Mouse (Mus musculus): Measurements from ENCODE around the gene Hhip. TPM values are rescaled to one million over a fixed set of nuclear protein-coding genes. Genes with fewer than 3 reads are reported as not detected.

The Hhip gene
- polyA plus RNA-seq, 1 experiment from 2014 or later, result 3.6 TPM

DNA sequence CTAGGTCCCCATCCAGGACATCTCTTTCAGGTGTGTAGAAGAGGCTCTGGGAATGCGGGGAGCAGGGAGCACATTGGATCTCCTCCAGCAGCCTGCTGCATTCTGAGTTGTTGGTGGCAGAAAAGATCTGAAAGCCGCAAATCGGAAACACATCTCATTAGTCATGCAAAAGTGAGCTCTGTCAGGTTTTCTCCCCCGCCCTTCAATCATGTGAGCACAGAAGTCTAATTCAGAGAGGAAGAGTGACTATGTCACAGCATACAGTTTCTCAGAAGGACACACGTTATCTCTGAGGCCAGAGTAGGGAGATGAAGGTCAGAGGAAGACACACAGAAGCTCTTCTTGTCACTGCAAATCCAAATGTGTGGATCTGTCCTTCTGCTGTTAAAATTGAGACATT lies 6.3 kb downstream of the Hhip start:
- Histone ChIP-seq H3K36me3 (ENCODE audit: control insufficient read depth, insufficient read depth, low read length) (no peaks in the 10 kb centered on the region), H3K27me3 (ENCODE audit: control insufficient read depth, insufficient read depth, low read depth, low read length) (peaks cover 32% of the 10 kb centered on the region), H3K9me3 (replicated peaks; ENCODE audit: control insufficient read depth, low read length, poor library complexity, severe bottlenecking) (no peaks in the 10 kb centered on the region), H3K4me2 (ENCODE audit: low read length) (no peak overlapping the region), H3K9ac (ENCODE audit: low read depth, low read length) (no peak overlapping the region), H3K27ac (ENCODE audit: low read length) (no peak overlapping the region), H3K4me1 (ENCODE audit: control insufficient read depth, insufficient read depth, low read length) (peaks cover 9% of the 10 kb centered on the region; the same call in 1 of the 2 replicates), H3K4me3 (ENCODE audit: low read depth, low read length) (no peak overlapping the region)
- 24% methylated on average over 5 of the region's 5 CpGs for WGBS
- ATAC-seq, result no peak

DNA sequence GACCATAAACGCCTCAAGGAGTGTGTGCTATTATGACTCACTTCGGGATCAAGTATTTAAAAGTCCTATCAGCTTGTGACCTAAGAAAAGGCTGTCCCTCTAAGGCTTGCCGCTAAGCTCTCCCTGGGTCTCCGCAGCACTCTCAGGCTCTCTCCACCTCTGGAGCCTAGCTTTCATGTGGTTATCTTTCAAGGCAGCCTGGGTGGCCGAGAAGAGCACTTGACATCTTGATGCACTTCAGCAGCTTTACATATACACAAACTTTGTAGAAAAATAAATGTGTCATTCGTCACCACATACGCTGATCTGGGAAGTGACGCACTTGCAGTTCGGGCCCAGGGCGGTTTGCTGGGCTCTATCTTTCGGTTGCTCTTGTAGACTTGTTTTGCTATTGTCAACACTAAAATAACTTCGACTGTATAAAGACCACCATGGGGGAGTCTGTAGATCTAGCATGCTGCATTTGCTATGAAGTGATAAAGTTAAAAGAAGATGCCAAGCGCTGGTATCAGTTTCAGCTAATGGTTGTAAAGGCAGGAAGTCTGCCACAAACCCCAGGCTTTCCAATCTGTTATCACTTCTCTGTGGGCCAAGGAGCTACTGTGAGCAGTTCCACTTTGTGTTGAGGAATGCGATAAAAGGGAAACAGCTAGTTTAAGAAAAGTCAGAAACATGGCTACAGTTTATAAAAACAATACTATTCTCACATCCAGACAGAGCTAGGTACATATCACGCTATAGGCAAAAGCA lies 8.4 kb downstream of the Hhip start:
- no peak overlapping the region for H3K4me3 ChIP-seq (ENCODE audit: low read depth, low read length)
- no peaks in the 10 kb centered on the region for H3K9me3 ChIP-seq (replicated peaks; ENCODE audit: control insufficient read depth, low read length, poor library complexity, severe bottlenecking)
- whole genome bisulfite sequencing, result 81% methylated on average over 15 of the region's 15 CpGs
- H3K4me1 ChIP-seq (ENCODE audit: control insufficient read depth, insufficient read depth, low read length), result no peaks in the 10 kb centered on the region
- H3K27me3 ChIP-seq (ENCODE audit: control insufficient read depth, insufficient read depth, low read depth, low read length), result peaks cover 28% of the 10 kb centered on the region
- H3K27ac ChIP-seq (ENCODE audit: low read length), result no peak overlapping the region
- ATAC-seq, result no peak
- H3K4me2 ChIP-seq (ENCODE audit: low read length), result no peak overlapping the region
- no peaks in the 10 kb centered on the region for H3K36me3 ChIP-seq (ENCODE audit: control insufficient read depth, insufficient read depth, low read length)
- H3K9ac ChIP-seq (ENCODE audit: low read depth, low read length), result no peak overlapping the region

DNA sequence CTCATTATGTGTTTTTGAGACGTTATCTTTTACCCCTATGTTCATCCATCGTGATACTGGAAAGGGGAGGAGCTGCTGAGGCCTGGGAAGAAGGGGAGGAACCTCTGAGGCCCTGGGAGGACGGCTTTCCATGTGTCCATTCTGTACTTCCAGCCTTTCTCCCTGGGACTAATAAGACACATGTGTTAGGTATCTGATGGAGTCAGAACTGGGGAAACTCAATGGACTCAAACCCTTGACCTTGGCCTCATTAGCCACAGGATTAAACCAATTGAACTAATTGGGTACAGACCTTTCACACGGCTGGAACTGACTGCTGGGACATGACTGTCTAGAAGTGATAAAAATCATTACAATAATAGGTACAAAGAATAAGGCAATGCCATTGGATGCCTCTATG lies 9.6 kb downstream of the Hhip start:
- peaks cover 21% of the 10 kb centered on the region for H3K27me3 ChIP-seq (ENCODE audit: control insufficient read depth, insufficient read depth, low read depth, low read length)
- H3K9me3 ChIP-seq (replicated peaks; ENCODE audit: control insufficient read depth, low read length, poor library complexity, severe bottlenecking), result no peaks in the 10 kb centered on the region
- H3K4me2 ChIP-seq (ENCODE audit: low read length), result no peak overlapping the region
- H3K9ac ChIP-seq (ENCODE audit: low read depth, low read length), result no peak overlapping the region
- no peak overlapping the region for H3K4me3 ChIP-seq (ENCODE audit: low read depth, low read length)
- no peak for ATAC-seq
- H3K27ac ChIP-seq (ENCODE audit: low read length), result no peak overlapping the region
- no peaks in the 10 kb centered on the region for H3K4me1 ChIP-seq (ENCODE audit: control insufficient read depth, insufficient read depth, low read length)
- 69% methylated on average over 4 of the region's 4 CpGs for WGBS
- H3K36me3 ChIP-seq (ENCODE audit: control insufficient read depth, insufficient read depth, low read length), result no peaks in the 10 kb centered on the region

DNA sequence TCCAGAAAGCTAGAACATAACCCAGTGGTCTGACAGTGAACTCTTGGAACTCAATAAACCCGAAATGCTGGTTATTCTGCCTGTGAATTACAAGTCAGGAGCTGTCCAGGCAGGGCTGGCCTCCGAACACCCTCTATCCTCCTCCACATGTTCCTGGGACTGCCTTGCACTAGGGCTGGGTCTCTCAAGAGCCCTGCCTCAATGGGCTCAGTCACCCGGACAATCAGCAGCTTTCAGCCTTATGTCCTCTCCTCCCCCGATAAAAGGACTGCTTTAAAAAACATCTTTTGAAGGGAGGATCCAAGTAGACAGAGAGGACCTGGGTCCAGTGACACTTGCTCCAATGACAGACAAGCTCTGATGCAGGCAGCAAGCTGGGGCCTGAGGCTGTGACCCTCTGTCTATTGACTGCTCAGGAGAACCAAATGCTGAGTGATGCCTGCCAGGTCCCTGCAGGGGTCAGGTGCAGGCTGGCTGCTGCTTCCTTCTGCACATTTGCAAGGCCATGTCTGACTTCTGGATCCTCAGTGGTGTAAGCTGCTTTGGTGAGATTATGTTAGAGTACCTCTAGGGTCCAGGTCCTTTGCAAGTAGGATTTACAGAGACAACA lies 20.1 kb downstream of the Hhip start:
- H3K9me3 ChIP-seq (replicated peaks; ENCODE audit: control insufficient read depth, low read length, poor library complexity, severe bottlenecking), result no peaks in the 10 kb centered on the region
- no peak overlapping the region for H3K9ac ChIP-seq (ENCODE audit: low read depth, low read length)
- H3K36me3 ChIP-seq (ENCODE audit: control insufficient read depth, insufficient read depth, low read length), result no peaks in the 10 kb centered on the region
- H3K4me1 ChIP-seq (ENCODE audit: control insufficient read depth, insufficient read depth, low read length), result no peaks in the 10 kb centered on the region
- H3K4me2 ChIP-seq (ENCODE audit: low read length), result no peak overlapping the region
- 31% methylated on average over 4 of the region's 4 CpGs for WGBS
- H3K27ac ChIP-seq (ENCODE audit: low read length), result no peak overlapping the region
- H3K4me3 ChIP-seq (ENCODE audit: low read depth, low read length), result no peak overlapping the region
- ATAC-seq, result no peak
- H3K27me3 ChIP-seq (ENCODE audit: control insufficient read depth, insufficient read depth, low read depth, low read length), result no peaks in the 10 kb centered on the region

DNA sequence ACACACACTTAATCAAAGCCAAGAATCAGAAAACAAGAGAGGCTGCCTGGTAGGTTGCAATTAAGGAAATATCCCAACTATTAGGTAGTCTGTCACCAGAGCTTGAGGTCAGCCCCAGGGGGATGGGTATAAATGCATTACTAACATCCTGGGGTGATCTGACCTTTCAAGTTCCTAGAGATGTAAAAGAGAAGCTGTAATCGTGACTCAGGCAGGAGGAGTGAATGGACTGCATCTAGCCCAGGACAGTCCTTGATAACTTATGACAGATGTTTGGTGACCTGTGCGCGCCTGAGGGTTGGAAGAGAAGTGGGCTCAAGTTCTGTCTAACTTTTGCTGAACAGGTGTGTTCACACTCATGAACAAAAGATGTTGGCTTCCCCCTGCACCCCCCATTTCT lies 25.2 kb downstream of the Hhip start:
- no peaks in the 10 kb centered on the region for H3K9me3 ChIP-seq (replicated peaks; ENCODE audit: control insufficient read depth, low read length, poor library complexity, severe bottlenecking)
- no peaks in the 10 kb centered on the region for H3K36me3 ChIP-seq (ENCODE audit: control insufficient read depth, insufficient read depth, low read length)
- no peaks in the 10 kb centered on the region for H3K4me1 ChIP-seq (ENCODE audit: control insufficient read depth, insufficient read depth, low read length)
- no peak overlapping the region for H3K9ac ChIP-seq (ENCODE audit: low read depth, low read length)
- no peak overlapping the region for H3K4me3 ChIP-seq (ENCODE audit: low read depth, low read length)
- no peak overlapping the region for H3K27ac ChIP-seq (ENCODE audit: low read length)
- H3K27me3 ChIP-seq (ENCODE audit: control insufficient read depth, insufficient read depth, low read depth, low read length), result no peaks in the 10 kb centered on the region
- 54% methylated on average over 3 of the region's 3 CpGs for WGBS
- no peak overlapping the region for H3K4me2 ChIP-seq (ENCODE audit: low read length)
- no peak for ATAC-seq

DNA sequence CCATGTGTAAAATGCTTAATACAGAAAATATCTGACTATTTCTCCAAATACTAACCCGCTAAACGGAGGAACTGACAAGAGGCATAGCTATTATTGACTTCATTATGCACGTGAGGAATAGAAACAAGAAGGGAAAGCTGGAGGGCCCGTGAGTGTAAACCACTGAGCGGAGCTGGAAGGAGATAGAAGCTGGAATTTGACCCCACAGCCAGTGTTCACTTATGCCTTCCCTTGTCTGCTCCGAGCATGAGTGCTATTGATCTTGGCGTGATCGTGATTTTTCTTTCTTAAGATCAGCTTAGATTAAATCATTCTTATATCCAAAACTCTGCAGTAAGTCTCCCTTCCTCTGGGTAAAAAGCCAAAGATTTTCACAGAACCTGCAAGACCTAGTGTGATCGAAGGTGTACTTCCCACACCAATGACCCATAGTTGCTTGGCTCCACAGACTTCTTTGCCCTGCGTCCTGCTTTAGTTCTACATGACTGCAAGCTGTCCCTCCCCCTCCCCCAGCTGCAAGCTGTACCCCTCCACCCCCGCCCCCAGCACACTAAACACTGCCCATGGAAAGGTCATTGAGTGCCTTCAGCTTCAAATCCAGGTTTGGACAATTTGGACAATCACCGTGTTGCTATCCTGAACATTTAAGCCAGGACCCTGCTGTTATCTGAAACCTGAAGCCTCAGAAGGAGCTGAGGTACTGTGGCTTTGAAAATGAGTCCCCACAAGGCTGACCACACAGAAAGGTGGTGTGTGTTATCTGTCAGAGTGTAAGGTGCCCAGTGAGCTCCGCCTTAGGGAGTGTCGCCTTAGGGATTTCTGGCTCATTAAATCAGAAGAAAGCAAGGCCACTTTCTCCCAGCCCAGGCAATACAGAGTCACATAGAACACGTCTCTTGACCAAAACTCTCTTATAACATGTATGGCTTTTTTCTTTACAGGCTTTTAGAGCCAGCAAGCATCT lies 26.2 kb downstream of the Hhip start:
- Histone ChIP-seq H3K9ac (ENCODE audit: low read depth, low read length) (no peak overlapping the region), H3K9me3 (replicated peaks; ENCODE audit: control insufficient read depth, low read length, poor library complexity, severe bottlenecking) (no peaks in the 10 kb centered on the region), H3K4me3 (ENCODE audit: low read depth, low read length) (no peak overlapping the region), H3K4me2 (ENCODE audit: low read length) (no peak overlapping the region), H3K27me3 (ENCODE audit: control insufficient read depth, insufficient read depth, low read depth, low read length) (no peaks in the 10 kb centered on the region), H3K27ac (ENCODE audit: low read length) (no peak overlapping the region), H3K36me3 (ENCODE audit: control insufficient read depth, insufficient read depth, low read length) (no peaks in the 10 kb centered on the region), H3K4me1 (ENCODE audit: control insufficient read depth, insufficient read depth, low read length) (no peaks in the 10 kb centered on the region)
- WGBS, result 46% methylated on average over 15 of the region's 15 CpGs
- ATAC-seq, result no peak

DNA sequence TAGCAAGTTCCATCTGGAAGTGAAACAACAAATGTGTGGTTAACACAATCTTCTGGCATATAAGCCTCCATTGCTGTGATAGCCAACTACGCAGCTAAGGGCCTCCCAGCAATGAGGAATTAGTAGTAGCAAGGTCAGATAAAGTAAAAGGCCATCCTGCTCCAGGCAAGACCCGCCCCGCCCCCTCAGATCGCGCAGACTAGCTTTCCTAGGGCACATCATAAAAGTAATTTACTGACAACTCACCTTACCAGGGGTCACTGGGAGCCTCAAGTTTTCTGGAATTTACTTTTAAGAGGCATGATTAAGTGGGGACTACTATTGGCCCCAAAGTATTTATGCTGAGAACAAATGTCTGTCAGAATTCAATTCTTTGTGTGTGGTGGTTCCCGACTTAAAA lies 28.2 kb downstream of the Hhip start:
- H3K4me1 ChIP-seq (ENCODE audit: control insufficient read depth, insufficient read depth, low read length), result no peaks in the 10 kb centered on the region
- H3K27ac ChIP-seq (ENCODE audit: low read length), result no peak overlapping the region
- no peaks in the 10 kb centered on the region for H3K27me3 ChIP-seq (ENCODE audit: control insufficient read depth, insufficient read depth, low read depth, low read length)
- H3K9ac ChIP-seq (ENCODE audit: low read depth, low read length), result no peak overlapping the region
- H3K36me3 ChIP-seq (ENCODE audit: control insufficient read depth, insufficient read depth, low read length), result no peaks in the 10 kb centered on the region
- no peaks in the 10 kb centered on the region for H3K9me3 ChIP-seq (replicated peaks; ENCODE audit: control insufficient read depth, low read length, poor library complexity, severe bottlenecking)
- no peak overlapping the region for H3K4me2 ChIP-seq (ENCODE audit: low read length)
- no peak overlapping the region for H3K4me3 ChIP-seq (ENCODE audit: low read depth, low read length)
- WGBS, result 81% methylated on average over 6 of the region's 6 CpGs
- no peak for ATAC-seq

DNA sequence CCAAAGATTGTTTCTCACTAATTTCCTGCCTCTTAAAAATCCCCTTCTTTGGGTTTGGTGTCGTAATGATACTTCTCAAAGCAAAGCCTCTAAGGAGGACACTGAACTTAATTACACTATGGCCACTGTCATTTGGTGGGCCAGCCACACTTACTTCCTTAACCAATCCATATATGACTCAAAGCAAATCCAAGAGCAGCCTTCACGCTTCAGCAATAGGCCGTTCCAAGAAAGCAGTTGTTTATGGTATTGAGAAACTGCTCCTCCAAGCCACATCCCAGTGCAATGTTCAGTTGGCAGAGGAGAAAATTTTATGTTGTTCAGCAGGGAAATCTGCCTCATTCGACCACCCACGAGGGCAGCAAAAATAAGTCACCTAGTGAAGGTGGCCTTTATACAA lies 37.3 kb downstream of the Hhip start:
- Histone ChIP-seq H3K36me3 (ENCODE audit: control insufficient read depth, insufficient read depth, low read length) (no peaks in the 10 kb centered on the region), H3K9me3 (replicated peaks; ENCODE audit: control insufficient read depth, low read length, poor library complexity, severe bottlenecking) (no peaks in the 10 kb centered on the region), H3K4me1 (ENCODE audit: control insufficient read depth, insufficient read depth, low read length) (no peaks in the 10 kb centered on the region), H3K4me2 (ENCODE audit: low read length) (no peak overlapping the region), H3K27me3 (ENCODE audit: control insufficient read depth, insufficient read depth, low read depth, low read length) (no peaks in the 10 kb centered on the region), H3K27ac (ENCODE audit: low read length) (no peak overlapping the region), H3K9ac (ENCODE audit: low read depth, low read length) (no peak overlapping the region), H3K4me3 (ENCODE audit: low read depth, low read length) (no peak overlapping the region)
- WGBS, result 94% methylated on average over 5 of the region's 5 CpGs
- ATAC-seq, result no peak

DNA sequence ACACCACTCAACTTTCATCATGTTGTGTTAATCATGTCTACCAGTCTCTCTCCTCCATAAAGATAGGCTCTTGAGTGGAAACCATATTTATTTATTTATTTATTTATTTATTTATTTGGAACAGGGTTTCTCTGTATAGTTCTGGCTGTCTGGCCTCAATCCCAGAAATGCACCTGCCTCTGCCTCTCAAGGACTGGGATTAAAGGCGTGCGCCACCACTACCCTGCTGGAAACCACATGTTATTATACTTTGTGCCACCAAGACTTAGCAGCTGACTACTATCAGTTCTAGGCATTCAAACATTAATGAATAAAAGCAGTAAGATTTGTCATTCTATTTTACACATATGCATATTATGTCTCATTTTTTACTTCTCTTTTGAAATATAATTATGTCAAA lies 42.0 kb downstream of the Hhip start:
- H3K4me1 ChIP-seq (ENCODE audit: control insufficient read depth, insufficient read depth, low read length), result no peaks in the 10 kb centered on the region
- H3K9me3 ChIP-seq (replicated peaks; ENCODE audit: control insufficient read depth, low read length, poor library complexity, severe bottlenecking), result no peaks in the 10 kb centered on the region
- no peaks in the 10 kb centered on the region for H3K27me3 ChIP-seq (ENCODE audit: control insufficient read depth, insufficient read depth, low read depth, low read length)
- 93% methylated on average over 2 of the region's 2 CpGs for WGBS
- H3K27ac ChIP-seq (ENCODE audit: low read length), result no peak overlapping the region
- H3K4me2 ChIP-seq (ENCODE audit: low read length), result no peak overlapping the region
- H3K9ac ChIP-seq (ENCODE audit: low read depth, low read length), result no peak overlapping the region
- H3K4me3 ChIP-seq (ENCODE audit: low read depth, low read length), result no peak overlapping the region
- no peak for ATAC-seq
- H3K36me3 ChIP-seq (ENCODE audit: control insufficient read depth, insufficient read depth, low read length), result no peaks in the 10 kb centered on the region
